Mouse (Mus musculus): ENCODE measurements around the gene Creb3l4. TPM values are rescaled to one million over a fixed set of nuclear protein-coding genes. Genes with fewer than 3 reads are reported as not detected.

The Creb3l4 gene
- polyA plus RNA-seq, 1 experiment from 2014 or later = 1.6 TPM

DNA sequence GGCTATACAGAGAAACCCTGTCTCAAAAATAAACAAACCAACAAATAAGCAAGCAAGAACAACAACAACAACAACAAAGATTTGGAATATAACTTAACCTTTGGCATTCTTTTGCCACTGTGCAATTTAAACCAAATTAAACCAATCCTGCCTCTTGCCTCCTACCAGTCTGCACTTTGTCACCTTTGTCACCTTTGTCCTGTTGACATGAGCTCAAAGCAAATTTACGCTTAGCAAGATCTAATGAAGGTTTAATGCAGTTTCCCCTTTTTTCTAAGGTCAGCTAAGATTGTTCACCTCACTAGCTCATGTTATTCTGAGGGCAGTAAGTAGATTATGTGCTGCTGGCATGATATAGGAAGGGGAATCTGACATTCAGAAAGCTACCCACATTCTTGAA is 45.8 kb downstream of the Creb3l4 start:
- H3K4me1 ChIP-seq = no peaks in the 10 kb centered on the region
- ATAC-seq (replicated peaks) = no peak
- no peak overlapping the region for H3K4me3 ChIP-seq
- no peaks in the 10 kb centered on the region for H3K9me3 ChIP-seq
- H3K36me3 ChIP-seq (replicated peaks) = no peaks in the 10 kb centered on the region
- H3K4me2 ChIP-seq = no peak overlapping the region
- H3K27ac ChIP-seq = no peak overlapping the region
- no peaks in the 10 kb centered on the region for H3K27me3 ChIP-seq (replicated peaks)
- no peak overlapping the region for H3K9ac ChIP-seq
- WGBS = 95% methylated on average over 1 of the region's 1 CpGs

DNA sequence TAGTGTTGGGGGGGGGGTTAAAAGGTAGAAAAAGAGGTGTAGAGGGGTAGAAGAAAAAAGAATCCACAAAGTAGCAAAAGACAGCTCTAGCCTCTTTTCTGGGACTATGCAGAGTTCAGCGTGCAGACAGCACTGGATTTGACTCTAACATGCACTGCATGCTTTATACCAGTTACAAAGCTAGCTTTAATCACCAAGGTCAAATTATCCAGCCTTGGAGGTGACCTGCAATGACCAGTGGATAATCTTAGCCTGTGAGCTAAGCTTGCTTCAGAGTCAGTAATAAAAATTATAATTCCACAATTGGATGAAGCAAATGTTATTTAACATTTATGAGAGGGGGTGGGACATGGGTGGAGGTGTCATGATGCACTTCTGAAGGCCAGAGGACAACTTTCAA is 47.7 kb downstream of the Creb3l4 start:
- Histone ChIP-seq H3K4me1 (no peaks in the 10 kb centered on the region), H3K4me3 (no peak overlapping the region), H3K27ac (no peak overlapping the region), H3K27me3 (replicated peaks) (no peaks in the 10 kb centered on the region), H3K4me2 (no peak overlapping the region), H3K9ac (no peak overlapping the region), H3K36me3 (replicated peaks) (no peaks in the 10 kb centered on the region), H3K9me3 (no peaks in the 10 kb centered on the region)
- no peak for ATAC-seq (replicated peaks)
- WGBS = 80% methylated on average over 1 of the region's 1 CpGs

DNA sequence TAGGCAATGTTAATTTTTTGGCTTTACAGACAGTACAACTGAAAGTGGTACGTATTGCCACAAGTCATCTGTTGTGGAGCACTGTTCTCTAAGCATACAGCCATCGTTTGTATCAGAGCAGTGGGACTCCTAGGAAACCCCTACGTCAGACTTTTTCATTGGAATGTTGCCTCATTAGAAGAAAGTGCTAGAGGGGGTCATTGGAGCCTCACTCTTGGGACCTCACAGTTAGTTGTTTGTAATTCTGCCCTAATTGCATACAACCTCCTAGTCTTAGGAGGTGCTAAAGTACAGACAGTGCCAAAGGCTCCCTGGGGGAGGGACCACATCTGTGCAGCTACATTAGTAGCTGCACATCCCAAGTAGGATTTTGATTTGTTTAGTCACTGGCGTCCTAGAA is 48.6 kb downstream of the Creb3l4 start:
- 51% methylated on average over 4 of the region's 4 CpGs for WGBS
- no peaks in the 10 kb centered on the region for H3K4me1 ChIP-seq
- H3K4me3 ChIP-seq = no peak overlapping the region
- no peaks in the 10 kb centered on the region for H3K9me3 ChIP-seq
- no peaks in the 10 kb centered on the region for H3K36me3 ChIP-seq (replicated peaks)
- H3K27me3 ChIP-seq (replicated peaks) = no peaks in the 10 kb centered on the region
- ATAC-seq (replicated peaks) = no peak
- H3K9ac ChIP-seq = no peak overlapping the region
- no peak overlapping the region for H3K27ac ChIP-seq
- H3K4me2 ChIP-seq = no peak overlapping the region

DNA sequence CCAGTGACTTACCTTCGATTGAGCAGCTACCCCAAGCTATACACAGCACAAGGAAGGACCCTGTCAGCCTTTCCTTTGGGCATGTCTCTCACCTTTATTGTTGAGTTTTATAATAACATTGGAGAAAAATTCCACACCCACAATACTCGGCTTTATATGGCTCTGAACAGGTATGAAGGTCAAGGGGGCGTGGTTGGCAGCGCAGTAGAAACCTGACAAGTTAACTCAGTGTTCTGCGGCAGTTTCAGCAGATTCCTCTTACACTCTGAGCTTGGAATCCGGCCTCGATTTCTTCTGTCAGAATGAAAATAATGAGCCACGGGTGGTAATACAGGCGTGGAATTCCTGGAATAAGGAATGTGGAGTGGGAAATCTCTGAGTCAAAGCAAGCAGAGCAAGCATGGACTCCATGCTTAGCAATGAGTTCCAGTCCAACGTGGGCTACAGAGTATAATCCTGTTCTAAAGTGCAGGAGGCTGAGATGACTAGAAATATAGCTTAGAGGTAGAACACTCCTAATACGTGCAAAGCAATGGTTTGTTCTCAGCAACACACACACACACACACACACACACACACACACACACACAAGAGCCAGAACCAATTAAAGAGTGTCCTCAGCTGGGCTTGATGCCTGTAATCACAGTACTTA is 52.3 kb downstream of the Creb3l4 start:
- ATAC-seq (replicated peaks) = no peak
- WGBS = 84% methylated on average over 11 of the region's 11 CpGs
- H3K4me3 ChIP-seq = no peak overlapping the region
- H3K9ac ChIP-seq = no peak overlapping the region
- H3K27me3 ChIP-seq (replicated peaks) = no peaks in the 10 kb centered on the region
- no peak overlapping the region for H3K27ac ChIP-seq
- H3K4me2 ChIP-seq = no peak overlapping the region
- no peaks in the 10 kb centered on the region for H3K9me3 ChIP-seq
- no peaks in the 10 kb centered on the region for H3K4me1 ChIP-seq
- no peaks in the 10 kb centered on the region for H3K36me3 ChIP-seq (replicated peaks)

Small RNAs within 50 kb of the gene (microRNA-seq; reads per million reads assigned to microRNA genes)
- gene Mir7012 = not detected

Other genes with a start within 250 kb of the Creb3l4 start
- gene Hax1, start 244.7 kb downstream of the Creb3l4 start, polyA plus RNA-seq (2015; fragmentation: Nextera tagmentation; extraction: Ambion mirVana) = 106 and 121 TPM in 2 replicates
- gene 4933434E20Rik, start 191.9 kb downstream of the Creb3l4 start, polyA plus RNA-seq (2015; fragmentation: Nextera tagmentation; extraction: Ambion mirVana) = 205 and 210 TPM in 2 replicates
- 126 and 135 TPM in 2 replicates for gene Ubap2l, start 190.9 kb downstream of the Creb3l4 start, polyA plus RNA-seq (2015; fragmentation: Nextera tagmentation; extraction: Ambion mirVana)
- gene Tpm3, start 170.9 kb downstream of the Creb3l4 start, polyA plus RNA-seq (2015; fragmentation: Nextera tagmentation; extraction: Ambion mirVana) = 382 TPM in 2 replicates
- gene Nup210l, start 139.4 kb downstream of the Creb3l4 start, polyA plus RNA-seq (2015; fragmentation: Nextera tagmentation; extraction: Ambion mirVana) = 0.26 and 0.43 TPM in 2 replicates
- 731 and 753 TPM in 2 replicates for gene Rps27, start 29.9 kb downstream of the Creb3l4 start, polyA plus RNA-seq (2015; fragmentation: Nextera tagmentation; extraction: Ambion mirVana)
- gene Rab13, start 29.8 kb downstream of the Creb3l4 start, polyA plus RNA-seq (2015; fragmentation: Nextera tagmentation; extraction: Ambion mirVana) = 23.8 and 26.0 TPM in 2 replicates
- gene Jtb, start 11.9 kb downstream of the Creb3l4 start, polyA plus RNA-seq (2015; fragmentation: Nextera tagmentation; extraction: Ambion mirVana) = 90.6 and 94.3 TPM in 2 replicates
- gene Slc39a1, start 4.7 kb upstream of the Creb3l4 start, polyA plus RNA-seq (2015; fragmentation: Nextera tagmentation; extraction: Ambion mirVana) = 48.4 and 52.1 TPM in 2 replicates
- gene Crtc2, start 10.7 kb upstream of the Creb3l4 start, polyA plus RNA-seq (2015; fragmentation: Nextera tagmentation; extraction: Ambion mirVana) = 24.0 and 26.6 TPM in 2 replicates
- 7.4 and 11.2 TPM in 2 replicates for gene Dennd4b, start 21.7 kb upstream of the Creb3l4 start, polyA plus RNA-seq (2015; fragmentation: Nextera tagmentation; extraction: Ambion mirVana)
- gene Gatad2b, start 49.7 kb upstream of the Creb3l4 start, polyA plus RNA-seq (2015; fragmentation: Nextera tagmentation; extraction: Ambion mirVana) = 13.2 and 14.5 TPM in 2 replicates
- 35.1 and 38.6 TPM in 2 replicates for gene Slc27a3, start 146.4 kb upstream of the Creb3l4 start, polyA plus RNA-seq (2015; fragmentation: Nextera tagmentation; extraction: Ambion mirVana)
- gene Ints3, start 190.1 kb upstream of the Creb3l4 start, polyA plus RNA-seq (2015; fragmentation: Nextera tagmentation; extraction: Ambion mirVana) = 37.8 and 39.2 TPM in 2 replicates
- gene Npr1, start 222.4 kb upstream of the Creb3l4 start, polyA plus RNA-seq (2015; fragmentation: Nextera tagmentation; extraction: Ambion mirVana) = 2.7 and 3.0 TPM in 2 replicates
- 263 and 264 TPM in 2 replicates for gene Ilf2, start 232.6 kb upstream of the Creb3l4 start, polyA plus RNA-seq (2015; fragmentation: Nextera tagmentation; extraction: Ambion mirVana)
- gene Snapin, start 247.5 kb upstream of the Creb3l4 start, polyA plus RNA-seq (2015; fragmentation: Nextera tagmentation; extraction: Ambion mirVana) = 83.4 and 89.2 TPM in 2 replicates

Data from midbrain, embryonic 15.5 days (tissue).